14 mouse cellular contexts compared by ENCODE assay signal in genomic region chr17:47064592-47065306, GRCm38 (mm10). TPM values are rescaled to one million over a fixed set of nuclear protein-coding genes. Genes with fewer than 3 reads are reported as not detected.
A peak's percentile ranks its signal among the peaks of the same experiment; 100 is the strongest.
DNase-seq lines count a peak whose midpoint lies in the region; ATAC-seq and TF ChIP-seq lines count a peak whose summit lies in the region.
"Had no signal": no experiment of that assay in that cellular context is flagged by ENCODE, and none has a peak within 500 bp of the region (broad histone marks: within the 10 kb centered on the region; RNA-seq: fewer than 3 reads in every experiment).

No protein-coding gene starts in this region.

- H3K27me3 ChIP-seq in kidney, adult 2 months (replicated peaks; ENCODE audit: control insufficient read depth, insufficient read depth, low read length), result no peaks in the 10 kb centered on the region
- H3K27me3 ChIP-seq in hindbrain, postnatal 0 days (ENCODE audit: insufficient read depth, low read length), result no peaks in the 10 kb centered on the region
- H3K27me3 ChIP-seq: heart, embryonic 15.5 days; limb, embryonic 12.5 days had no signal

- ATAC-seq in hindbrain, postnatal 0 days, result no peak
- ATAC-seq: lung, postnatal 0 days had no signal

- no peak overlapping the region for H3K4me3 ChIP-seq in kidney, adult 2 months (ENCODE audit: insufficient read depth, low read depth, low read length)
- peak overlapping the region; percentile 54 for H3K4me3 ChIP-seq in bone marrow macrophage, adult 2 months (ENCODE audit: insufficient read depth, low read length)
- H3K4me3 ChIP-seq in hindbrain, postnatal 0 days (ENCODE audit: low read length), result no peak overlapping the region
- H3K4me3 ChIP-seq: heart, embryonic 15.5 days; limb, embryonic 12.5 days had no signal

- no peak for TF ChIP-seq POLR2A in kidney, adult 2 months (IDR thresholded peaks at IDR 0.05; ENCODE audit: low read depth, low read length)
- TF ChIP-seq POLR2A in bone marrow macrophage, adult 2 months (IDR thresholded peaks at IDR 0.05; ENCODE audit: borderline replicate concordance, low read depth, low read length), result no peak

- no peak for TF ChIP-seq CTCF in kidney, adult 2 months (conservative IDR thresholded peaks at IDR 0.05; ENCODE audit: insufficient read depth, insufficient read length, low read depth, low read length)
- TF ChIP-seq CTCF in bone marrow macrophage, adult 2 months (IDR thresholded peaks at IDR 0.05; ENCODE audit: low read depth, low read length), result no peak
- no peak for TF ChIP-seq CTCF in hindbrain, postnatal 0 days (IDR thresholded peaks at IDR 0.05; ENCODE audit: low read depth)

- DNase-seq in kidney, adult 2 months, result peak; percentile 70
- no peak for DNase-seq in kidney, postnatal 4 days
- DNase-seq in NIH3T3 (ENCODE audit: low read depth), result peak; percentile 18
- peak; percentile 36 for DNase-seq in skeletal muscle tissue, adult 2 months (ENCODE audit: low read depth, low spot score)
- DNase-seq in lung, postnatal 36 days, result no peak
- no peak for DNase-seq in hindbrain, postnatal 0 days (ENCODE audit: low spot score)
- no peak for DNase-seq in right cerebral cortex, postnatal 14 days
- DNase-seq: cerebellum, adult 11-12 months; right cerebral cortex, postnatal 25 days; thymus, postnatal 14 days had no signal

- WGBS in kidney, adult 2 months, result 61% methylated on average over 14 of the region's 14 CpGs
- 76% methylated on average over 14 of the region's 14 CpGs for WGBS in hindbrain, postnatal 0 days

- H3K36me3 ChIP-seq in kidney, adult 2 months (ENCODE audit: control insufficient read depth, insufficient read depth, low read length), result no peaks in the 10 kb centered on the region
- no peaks in the 10 kb centered on the region for H3K36me3 ChIP-seq in hindbrain, postnatal 0 days (ENCODE audit: insufficient read depth, low read length)
- H3K36me3 ChIP-seq: heart, embryonic 15.5 days; limb, embryonic 12.5 days had no signal

- peaks cover 23% of the 10 kb centered on the region for H3K4me1 ChIP-seq in kidney, adult 2 months (ENCODE audit: control insufficient read depth, insufficient read depth, low read length)
- H3K4me1 ChIP-seq in bone marrow macrophage, adult 2 months (ENCODE audit: control insufficient read depth, insufficient read depth, low read length), result peaks cover 24% of the 10 kb centered on the region
- H3K4me1 ChIP-seq in hindbrain, postnatal 0 days (ENCODE audit: insufficient read depth, low read length), result no peaks in the 10 kb centered on the region
- H3K4me1 ChIP-seq: heart, embryonic 15.5 days; limb, embryonic 12.5 days had no signal

- no peaks in the 10 kb centered on the region for H3K9me3 ChIP-seq in hindbrain, postnatal 0 days (ENCODE audit: low read length)
- H3K9me3 ChIP-seq: heart, embryonic 15.5 days; limb, embryonic 12.5 days had no signal

- H3K4me2 ChIP-seq in hindbrain, postnatal 0 days (ENCODE audit: low read depth, low read length), result no peak overlapping the region
- H3K4me2 ChIP-seq: heart, embryonic 15.5 days; limb, embryonic 12.5 days had no signal

- peak overlapping the region; percentile 90 for H3K27ac ChIP-seq in kidney, adult 2 months (ENCODE audit: insufficient read depth, low read depth, low read length)
- H3K27ac ChIP-seq in bone marrow macrophage, adult 2 months (ENCODE audit: insufficient read depth, low read depth, low read length), result peak overlapping the region; percentile 85
- no peak overlapping the region for H3K27ac ChIP-seq in hindbrain, postnatal 0 days
- H3K27ac ChIP-seq: heart, embryonic 15.5 days; limb, embryonic 12.5 days had no signal

- H3K9ac ChIP-seq in hindbrain, postnatal 0 days (replicated peaks; ENCODE audit: low read length), result no peak overlapping the region
- H3K9ac ChIP-seq: heart, embryonic 15.5 days; limb, embryonic 12.5 days had no signal

RNA-seq across cellular contexts. Expression of gene Ubr2, which starts 54.4 kb away (rescaled TPM):
- 25.3 and 27.2 TPM in 2 replicates for polyA plus RNA-seq in kidney, adult 2 months (2012; rRNA removed)
- 53.7 and 55.1 TPM in 2 replicates for polyA plus RNA-seq in bone marrow macrophage, adult 2 months (2012; ENCODE audit: insufficient read depth, insufficient read length, missing spikeins)
- 20.8 and 33.0 TPM in 2 replicates for total RNA-seq in hindbrain, postnatal 0 days (2014; rRNA removed)
- polyA plus RNA-seq in hindbrain, postnatal 0 days (2015; fragmentation: Nextera tagmentation; extraction: Ambion mirVana), result 8.5 and 8.7 TPM in 2 replicates

Comparison
In these comparisons a context has a peak if more than half of its experiments do, and no peak if none do; other contexts are left out.
1. DNase-seq: peak in kidney, adult 2 months (single experiment), NIH3T3 (single experiment) and skeletal muscle tissue, adult 2 months (single experiment); none in kidney, postnatal 4 days (0 of 2), lung, postnatal 36 days (single experiment), hindbrain, postnatal 0 days (single experiment) and right cerebral cortex, postnatal 14 days (single experiment).